Mouse (Mus musculus): ENCODE measurements at regions not wholly inside any gene's neighbourhood (a gene's known extent, or its start where the extent isn't known, plus 50 kb on each side); places are given as distances from the start of the nearest gene placed in this dataset.

DNA sequence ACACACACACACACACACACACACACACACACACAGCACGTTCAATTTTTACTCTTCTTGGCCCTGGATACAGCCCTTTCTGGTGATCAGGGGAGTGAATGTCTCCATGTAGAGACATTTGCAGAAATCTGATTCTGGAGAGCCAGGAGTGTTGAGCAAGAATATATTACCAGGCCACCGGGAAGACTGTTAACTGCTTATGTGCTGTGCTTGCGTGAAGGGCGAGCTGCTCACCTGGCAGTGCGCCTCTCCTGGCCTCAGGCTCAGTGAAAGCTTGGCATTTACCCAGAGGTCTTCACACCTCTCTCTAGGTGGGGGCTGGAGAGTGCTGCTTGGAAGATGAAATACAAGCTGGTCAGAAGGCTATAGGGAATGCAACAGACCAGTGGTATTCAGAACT lies 332.4 kb upstream of the Tet2 start:
- no peak for DNase-seq

DNA sequence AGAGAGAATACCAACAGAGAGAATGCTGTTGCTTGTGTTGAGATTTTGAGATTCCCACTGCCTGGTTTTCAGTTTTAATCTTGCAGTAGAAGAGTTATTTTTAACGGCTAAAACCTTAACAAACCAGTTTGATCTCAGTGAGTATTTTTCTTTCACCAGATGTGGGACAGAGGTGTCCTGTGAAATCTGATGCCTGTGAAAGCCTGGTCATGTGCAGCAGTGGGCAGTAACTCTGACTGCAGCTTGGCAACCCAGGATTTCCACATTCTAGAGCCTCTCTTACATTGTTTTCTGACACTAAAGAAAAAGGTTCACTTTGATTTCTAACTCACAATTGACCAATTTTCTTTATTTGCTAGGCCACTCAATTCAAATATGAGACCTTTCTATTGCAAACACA lies 335.7 kb upstream of the Tet2 start:
- DNase-seq, result no peak

DNA sequence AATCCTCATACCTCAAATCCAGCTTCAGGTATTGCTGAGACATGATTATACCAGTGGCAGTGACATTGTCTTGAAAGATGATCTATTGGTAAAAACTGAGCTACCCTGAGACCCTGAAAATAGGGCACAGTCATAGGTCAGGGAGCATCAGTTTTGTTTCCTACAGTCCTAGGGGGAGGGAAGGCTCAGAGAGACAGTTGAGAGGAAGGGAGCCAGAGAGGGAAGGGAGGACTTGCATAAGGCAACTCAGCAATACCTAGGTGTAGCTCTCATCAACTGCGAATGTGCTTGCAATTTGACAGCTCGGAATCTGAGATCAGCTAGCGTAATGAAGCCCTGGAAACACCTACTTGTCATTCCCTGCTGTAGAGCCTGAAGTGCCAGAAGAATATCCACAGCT lies 334.4 kb upstream of the Cxxc4 start:
- no peak for DNase-seq

DNA sequence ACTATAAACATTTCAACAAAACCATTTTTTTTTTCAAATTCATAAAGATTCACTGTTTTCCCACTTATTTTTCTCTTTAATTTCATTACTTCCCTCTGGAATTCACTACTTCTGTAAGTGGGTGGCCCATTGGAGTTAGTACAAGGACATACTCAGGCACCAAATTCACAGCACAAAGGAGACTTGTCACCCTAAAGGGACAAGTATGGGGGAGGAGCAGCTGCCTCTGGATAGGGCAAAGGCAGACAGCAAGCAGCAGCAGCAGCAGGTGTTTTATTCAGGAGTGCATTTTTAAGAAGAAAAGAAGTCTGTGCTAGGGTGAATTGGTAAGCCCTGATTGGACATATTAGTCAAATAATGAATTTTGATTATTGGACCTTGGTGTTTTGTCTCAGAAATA lies 314.1 kb upstream of the Cxxc4 start:
- DNase-seq, result no peak

DNA sequence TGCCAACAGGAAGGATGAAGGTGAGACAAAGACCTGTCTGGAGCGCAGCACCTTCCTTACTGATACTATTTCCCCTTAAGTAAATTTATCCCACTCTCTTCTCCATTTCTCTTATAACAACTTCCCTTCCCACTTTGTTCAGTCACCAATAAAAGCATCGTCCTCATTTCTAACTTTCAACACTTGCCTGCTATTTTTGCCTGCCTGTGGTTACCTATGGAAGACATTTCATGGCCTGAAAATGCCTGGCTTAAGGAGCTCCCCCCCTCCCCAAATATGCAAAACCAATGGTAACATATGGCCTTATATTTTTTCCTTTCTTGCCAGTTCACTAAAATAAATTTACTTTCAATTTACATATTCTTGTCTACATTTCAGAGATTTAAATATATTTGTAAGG lies 271.0 kb upstream of the Cxxc4 start:
- DNase-seq, result no peak

DNA sequence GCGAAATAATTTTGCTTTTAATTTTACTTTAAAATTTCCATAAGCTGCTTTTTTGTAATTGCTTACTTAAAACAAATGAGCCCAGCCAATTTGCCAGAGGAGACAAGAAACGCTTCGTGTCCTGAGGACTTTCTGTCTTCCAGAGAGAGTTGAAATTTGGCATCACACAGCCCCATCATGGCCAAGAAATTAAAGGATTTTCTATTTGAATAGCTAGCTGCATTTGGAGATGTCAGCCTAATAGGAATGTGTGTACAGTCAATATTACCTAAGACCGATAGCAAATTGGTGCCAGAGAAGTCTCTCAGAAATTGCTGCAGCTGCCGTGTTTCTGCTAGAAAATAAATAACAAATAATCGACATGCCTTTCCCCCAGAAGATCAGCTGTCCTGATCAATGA lies 268.1 kb upstream of the Cxxc4 start:
- no peak for DNase-seq

DNA sequence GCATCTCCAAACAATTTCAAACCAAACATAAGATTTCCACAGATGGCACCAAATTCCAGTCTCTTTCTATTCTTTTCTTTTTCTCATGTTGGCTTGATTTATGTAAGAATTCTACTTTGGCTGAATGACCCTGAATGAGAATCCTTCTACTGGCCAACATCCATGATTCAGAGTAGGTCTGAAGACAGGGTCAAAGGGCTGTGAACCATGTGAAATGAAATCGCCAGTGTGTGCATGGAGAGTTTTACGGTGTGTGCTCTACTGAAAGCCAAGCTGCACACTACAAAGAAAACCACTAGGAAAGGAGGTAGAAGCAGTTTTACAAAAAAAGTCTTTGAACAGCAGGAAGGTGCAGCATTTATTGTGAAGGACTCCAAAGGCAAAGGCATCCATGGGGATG lies 263.5 kb upstream of the Cxxc4 start:
- DNase-seq, result no peak

DNA sequence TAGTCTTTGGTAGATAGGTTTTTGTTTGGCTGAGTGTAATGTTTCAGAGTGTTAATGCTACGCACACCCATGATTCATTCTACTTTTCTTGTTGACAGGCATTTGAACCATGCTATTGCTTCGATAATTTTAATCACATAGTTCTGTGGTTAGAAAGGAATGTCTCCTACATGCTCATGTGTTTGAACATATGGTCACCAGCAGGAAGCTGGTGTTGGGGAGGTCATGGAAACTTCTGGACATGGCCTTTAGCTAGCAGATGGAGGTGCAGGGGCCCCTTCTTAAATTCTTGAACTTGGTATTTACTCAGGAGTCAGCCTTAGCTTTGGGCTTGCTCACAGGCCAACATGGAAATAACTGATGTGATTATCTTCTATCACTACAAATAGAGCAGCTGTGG lies 248.6 kb upstream of the Cxxc4 start:
- DNase-seq, result no peak

DNA sequence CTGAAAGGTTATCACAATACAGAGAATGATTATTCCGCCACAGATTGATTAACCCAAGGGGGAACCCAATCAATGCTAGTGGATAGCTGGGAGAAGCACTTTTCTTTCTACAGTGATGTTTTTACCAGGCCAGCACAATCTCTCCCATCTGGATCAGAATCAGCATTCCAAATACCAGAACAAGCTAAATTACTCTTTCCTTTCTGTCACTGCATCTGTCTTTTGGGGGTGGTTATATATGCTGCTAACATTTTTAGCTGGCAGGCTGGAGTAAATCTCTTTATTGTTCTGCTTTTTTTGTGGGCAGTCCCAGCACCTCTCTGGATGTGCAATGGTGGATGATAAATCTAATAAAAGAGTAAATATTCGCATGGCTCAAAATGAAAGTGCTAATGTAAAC lies 242.3 kb upstream of the Cxxc4 start:
- DNase-seq, result no peak

DNA sequence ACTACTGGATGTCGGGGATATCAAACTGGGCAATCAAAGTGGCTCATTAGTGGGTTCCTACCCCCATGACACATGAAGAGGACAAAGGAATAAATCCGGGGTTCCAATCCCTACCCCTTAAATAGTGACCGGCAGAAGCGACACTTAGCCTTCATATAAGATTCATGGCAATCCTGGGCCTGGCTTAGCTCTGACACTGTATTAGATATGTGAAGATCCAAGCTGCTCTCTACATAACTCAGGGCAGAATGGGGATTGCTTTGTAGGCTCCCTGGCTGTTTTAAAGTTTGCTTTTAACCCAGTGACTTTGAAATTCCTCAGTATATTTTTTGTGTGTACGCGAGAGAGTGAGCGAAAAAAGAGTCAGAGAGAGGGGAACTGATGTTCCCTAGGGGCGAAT lies 236.3 kb upstream of the Cxxc4 start:
- DNase-seq, result no peak

DNA sequence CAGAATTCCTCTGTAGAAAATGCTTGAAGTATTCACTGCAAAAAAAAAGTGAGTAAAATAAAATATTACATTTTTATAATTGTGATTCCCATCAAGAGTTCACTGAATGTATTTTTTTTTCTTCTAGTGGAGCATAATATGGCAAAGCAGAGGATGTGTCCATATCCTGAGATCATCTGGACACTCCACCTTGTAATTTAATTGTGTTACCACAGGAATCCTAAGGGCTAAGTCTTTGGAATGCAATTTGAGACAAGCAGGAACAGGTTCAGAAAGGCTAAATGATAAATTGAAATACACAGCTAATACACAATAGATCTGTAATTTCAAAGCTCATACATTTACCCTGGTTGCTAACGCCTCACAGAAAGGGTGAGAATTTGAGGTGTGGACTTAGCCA lies 235.7 kb upstream of the Cxxc4 start:
- DNase-seq, result no peak

DNA sequence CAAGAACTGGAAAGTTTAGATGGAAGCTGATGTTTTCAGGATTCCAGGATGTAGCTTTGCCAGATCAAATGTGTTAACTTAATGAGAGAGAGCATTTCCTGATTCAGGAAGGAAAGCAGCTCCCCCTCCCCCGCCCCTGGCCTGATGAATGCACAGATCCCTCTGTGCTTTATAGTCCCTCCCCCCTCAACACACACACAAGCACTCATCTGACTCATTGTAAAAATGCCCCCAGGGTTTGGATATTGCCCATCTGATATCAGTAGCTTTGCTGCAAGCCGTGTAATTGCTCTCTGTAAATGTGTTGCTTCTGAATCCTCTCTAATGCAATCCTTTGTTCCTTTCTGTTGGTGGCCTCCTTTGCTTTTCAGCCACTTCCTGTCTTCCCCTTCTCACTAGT lies 221.5 kb upstream of the Cxxc4 start:
- no peak for DNase-seq

DNA sequence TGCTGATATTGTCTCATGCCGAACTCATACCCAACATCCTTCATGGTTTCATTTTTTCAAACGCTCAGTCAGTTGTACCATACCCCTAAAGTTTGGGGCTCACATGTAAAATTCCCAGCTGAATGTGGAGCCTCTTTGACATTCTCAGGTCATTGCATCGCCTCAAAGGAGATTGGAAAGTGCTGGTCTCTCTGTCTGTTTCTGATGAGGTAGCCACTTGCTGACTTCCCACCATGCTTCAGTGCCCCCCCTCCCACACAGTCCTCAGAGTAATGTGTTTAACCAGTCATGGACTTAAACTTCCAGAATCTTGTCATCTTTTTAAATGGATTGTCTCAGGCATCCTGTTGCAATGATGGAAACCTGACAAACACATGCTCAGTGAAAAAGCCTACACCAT lies 220.9 kb upstream of the Cxxc4 start:
- DNase-seq, result no peak

DNA sequence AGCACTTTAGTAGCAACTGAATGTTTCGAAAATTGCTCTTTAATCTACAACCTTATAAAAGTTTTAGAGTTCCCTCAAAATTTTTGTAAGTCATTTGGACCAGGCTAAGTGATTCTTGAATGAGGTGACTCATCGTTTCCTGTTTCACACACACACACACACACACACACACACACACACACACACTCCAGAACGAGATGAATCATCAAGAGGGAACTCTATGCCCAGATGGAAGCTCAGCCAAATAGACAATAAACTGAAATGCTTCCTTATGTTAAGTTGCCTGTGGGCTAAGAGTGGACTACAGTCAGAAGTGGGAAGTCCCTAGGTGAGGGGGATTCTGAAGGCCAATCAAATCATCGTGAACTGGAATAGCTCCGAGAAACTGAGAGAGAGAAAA lies 202.4 kb upstream of the Cxxc4 start:
- DNase-seq, result peak; percentile 35

DNA sequence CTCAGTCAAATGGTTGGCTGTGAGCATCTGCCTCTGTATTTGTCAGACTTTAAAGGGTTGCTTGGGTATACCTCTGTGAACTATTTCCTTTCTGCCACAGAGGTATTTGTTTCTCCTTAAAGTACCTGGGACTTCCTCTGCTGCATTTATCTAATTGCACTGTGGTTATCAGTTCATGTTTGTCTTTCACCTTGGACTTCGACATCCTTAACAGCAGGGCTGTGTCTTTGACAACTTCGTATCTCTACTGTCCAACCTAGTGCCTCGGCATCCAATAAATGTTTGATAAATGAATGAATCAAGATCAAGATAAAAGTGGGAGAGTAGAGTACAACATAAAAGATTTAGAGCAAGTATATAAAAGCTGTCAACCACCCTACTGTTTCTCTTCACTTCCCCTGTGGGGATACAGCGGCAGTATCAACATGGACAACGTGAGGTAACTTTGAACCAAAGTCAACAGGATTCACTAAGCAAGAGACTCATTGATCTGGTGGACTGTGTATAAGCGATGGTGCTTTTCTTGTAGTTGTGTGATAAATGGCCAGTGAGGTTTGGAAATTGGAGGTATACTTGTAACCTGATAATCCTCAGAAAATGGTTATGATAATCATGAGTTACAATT lies 199.9 kb upstream of the Cxxc4 start:
- DNase-seq, result no peak

DNA sequence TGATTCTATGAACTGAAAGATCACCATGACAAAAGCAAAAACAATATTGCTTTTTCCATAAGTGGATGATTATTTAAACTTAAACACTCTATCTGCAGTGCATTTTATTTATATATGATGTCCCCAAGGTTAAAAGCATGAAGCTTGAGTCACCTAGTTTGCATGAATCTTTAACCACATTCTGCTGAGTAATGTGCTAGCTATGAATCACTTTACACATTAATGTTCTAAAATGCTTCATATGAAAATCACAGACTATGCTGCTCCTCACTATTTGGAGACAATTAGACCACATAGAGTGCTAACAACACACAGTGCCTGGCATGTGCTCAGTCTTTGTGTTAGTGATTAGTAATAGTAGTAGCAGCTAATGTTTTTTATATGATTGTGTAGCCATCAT lies 185.6 kb upstream of the Cxxc4 start:
- DNase-seq, result no peak

DNA sequence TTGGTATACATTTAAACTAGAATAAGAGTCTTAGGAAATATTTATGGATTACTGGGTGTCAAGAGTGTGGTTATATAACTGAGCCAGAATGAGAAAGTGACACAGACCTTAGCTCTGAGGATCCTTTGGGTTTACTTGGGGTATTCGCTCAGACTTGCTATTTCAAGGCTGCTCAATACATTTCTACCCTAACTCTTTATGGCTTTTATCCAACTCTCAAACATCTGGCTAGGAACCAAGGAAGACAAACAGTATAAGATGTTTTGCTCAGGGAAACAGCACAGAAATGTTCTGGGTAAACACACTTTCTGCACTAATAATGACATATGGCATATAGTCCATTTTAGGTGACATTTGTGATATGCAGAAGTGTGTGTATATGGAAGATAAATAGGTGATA lies 153.8 kb upstream of the Cxxc4 start:
- no peak for DNase-seq

DNA sequence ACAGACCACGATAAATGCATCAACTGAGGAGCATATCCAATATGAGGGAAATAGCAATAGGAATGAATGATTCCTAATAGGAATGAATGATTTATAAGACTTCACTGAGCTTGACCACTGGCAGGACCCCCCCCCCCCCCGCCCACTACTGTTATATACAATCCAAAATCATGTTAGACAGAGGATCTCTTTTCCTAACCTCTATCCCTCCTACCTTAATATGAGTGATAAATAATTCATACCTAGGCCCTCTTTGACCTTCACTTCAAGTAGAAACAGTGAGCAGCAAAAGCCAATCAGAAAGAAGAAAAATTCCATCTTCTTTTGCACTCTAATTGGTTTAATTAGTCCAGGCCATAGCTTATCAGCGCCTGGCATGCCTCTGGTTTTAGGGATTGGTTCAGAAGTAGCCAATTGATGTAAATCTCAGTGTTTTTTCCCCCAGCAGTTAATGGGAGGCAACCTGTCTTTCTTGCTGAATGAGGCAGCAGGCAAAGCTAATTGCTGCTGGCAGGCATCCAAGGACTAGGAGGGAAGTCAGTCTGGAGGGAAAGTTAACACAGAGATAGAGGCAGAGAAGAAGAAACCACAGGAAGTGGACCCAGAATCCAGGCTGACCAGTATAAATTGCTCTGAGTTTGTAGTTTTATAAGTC lies 136.7 kb upstream of the Cxxc4 start:
- DNase-seq, result peak; percentile 14

DNA sequence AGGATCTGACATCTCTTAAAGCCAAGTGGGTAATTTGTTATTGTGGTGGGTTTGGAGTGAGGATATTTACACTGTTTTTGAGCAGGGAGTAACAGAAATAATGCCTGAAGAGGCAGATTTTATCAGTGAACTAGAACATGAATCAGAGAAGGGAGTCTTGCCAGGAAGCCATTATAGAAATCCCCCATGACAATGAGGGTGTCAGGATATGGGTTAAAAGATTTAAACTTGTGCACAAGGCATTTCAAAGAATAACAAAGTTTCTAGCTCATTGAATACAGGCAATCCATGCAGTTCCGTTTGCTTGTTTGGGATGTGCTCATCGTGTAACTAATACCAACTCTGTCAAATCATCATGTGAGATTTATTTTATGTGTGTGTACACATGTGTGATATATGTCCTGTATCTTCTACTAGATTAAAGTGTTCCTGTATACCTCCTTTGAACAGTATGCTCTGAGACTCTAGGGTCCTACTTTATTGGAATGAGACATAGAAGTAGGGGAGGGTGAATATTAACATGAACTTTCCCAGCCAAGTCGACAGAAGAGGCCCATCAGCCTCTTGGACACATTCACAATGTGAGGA lies 134.0 kb upstream of the Cxxc4 start:
- DNase-seq, result no peak

DNA sequence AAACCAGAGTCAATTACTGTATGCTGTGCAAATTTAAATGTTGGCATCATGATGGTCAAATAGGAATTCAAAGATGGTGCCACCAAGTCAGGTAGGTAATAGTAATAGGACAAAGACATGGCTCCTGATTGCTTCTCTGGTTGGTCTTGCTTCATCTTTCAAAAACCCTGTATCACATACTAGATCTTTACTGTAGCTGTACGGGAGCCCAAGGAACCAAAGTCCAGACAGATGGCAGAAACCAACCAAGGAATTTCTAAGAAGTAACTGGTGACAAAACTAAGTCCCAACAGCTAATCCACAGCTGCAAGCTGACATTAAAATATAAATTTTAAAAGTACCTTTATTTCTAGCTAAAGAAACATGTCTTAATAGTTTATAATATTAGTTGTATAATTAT lies 131.7 kb upstream of the Cxxc4 start:
- no peak for DNase-seq

DNA sequence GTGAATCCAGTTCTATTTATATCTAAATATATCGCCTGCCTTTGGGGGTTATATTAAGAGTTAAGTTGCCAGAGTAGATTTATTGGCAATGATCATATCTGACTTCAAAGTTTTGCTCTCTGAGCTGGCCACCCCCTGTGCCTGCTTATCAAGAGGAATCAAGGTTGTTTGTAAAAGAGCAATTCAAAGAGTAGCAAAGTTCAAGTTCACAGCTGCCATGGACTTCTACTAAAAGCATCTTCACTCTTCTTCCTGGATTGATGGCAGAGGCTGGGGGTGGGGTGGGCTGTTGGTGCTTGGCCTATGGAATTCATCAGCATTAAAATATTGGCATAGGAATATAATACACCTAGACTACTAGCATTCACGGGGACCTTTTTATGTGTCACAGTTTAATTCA lies 131.2 kb upstream of the Cxxc4 start:
- DNase-seq, result no peak

DNA sequence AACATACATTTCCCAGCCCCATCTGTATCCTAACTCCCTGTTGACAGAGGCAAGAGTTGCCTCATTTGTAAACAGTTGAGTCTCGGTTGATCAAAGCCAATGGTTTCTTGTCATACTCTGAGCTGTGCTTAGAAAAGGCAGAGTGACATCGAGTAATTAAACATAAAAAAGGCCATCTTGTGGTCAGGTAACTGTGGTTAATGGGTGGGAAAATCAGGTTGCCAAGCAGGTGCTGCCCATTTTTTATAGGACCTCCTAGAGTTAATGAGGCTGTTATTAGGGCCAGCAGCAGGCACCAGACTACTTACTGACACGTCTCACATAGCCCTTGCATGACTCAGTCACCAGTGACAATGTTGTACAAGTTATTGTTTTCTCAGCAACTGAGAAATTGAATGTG lies 130.7 kb upstream of the Cxxc4 start:
- no peak for DNase-seq

DNA sequence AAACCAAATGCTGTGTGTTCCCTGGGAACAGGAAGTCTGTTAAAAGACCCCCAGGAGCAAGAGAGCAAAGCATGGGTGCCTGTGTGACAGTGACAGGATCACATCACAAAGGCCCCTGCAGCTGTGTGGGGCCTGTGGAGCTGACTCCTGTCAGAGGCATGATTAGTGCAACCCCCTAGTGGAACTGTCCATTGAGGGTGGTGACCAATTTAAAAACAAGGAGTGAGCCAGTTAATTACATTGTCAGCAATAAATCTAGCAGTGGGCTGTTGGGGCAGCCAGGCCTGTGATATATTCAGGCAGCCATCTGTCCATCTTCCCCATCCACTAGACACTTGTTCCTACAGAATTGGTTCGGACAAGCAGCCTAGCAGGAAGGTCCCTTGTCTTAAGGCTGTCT lies 121.8 kb upstream of the Cxxc4 start:
- no peak for DNase-seq

DNA sequence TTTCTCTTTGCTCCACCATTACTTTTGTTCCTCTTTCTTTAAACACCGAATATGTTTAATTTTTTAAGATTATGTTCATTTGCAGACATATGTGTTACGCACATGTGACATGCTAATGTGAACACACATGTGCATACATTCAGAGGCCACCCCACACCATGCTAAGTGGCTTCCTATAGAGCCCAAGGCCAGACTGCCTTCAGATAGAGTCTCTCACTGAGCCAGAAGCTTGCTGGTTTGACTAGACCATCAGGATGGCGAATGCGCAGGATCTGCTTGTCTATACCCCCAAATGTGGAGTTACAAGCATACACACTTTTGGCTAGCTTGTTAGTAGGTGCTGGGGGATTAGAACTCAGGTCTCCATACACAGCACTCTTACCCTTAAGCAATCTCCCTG lies 121.3 kb upstream of the Cxxc4 start:
- DNase-seq, result no peak

DNA sequence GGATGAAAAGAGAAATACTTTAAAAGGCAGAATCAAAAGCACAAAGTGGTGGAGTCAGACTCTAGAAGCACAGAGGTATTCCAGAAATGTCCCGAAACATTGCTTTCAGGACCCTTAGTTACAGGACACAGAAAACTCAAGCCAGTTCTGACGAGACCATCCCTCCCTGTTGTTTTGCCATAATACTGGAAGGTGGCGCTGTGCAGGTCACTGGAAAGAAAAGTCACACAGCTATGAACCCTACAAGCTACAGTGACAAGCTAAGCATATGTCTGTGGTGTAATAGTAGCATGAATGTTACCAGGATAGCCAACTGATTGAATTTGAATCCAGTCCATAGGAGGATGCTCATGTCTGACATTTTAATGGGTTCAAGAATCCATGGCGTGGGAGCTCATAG lies 117.4 kb upstream of the Cxxc4 start:
- DNase-seq, result no peak
